Mouse (Mus musculus) small intestine, adult 2 months (tissue): ENCODE measurements around the gene Prkacb. TPM values are rescaled to one million over a fixed set of nuclear protein-coding genes. Genes with fewer than 3 reads are reported as not detected.

Source experiments
- H3K27ac ChIP-seq: fragments of 200-500 bp; 2 replicates; pipeline ENCODE4 v1.5.1; 2012; ENCODE audit warnings: low read depth, low read length, control low read depth, inconsistent platforms; ENCODE audit not compliant: insufficient read depth
- H3K27me3 ChIP-seq: fragments of 200-500 bp; 2 replicates; pipeline ENCODE4 v1.6.1; 2012; ENCODE audit warnings: mild to moderate bottlenecking, moderate library complexity, low read length, inconsistent platforms; ENCODE audit not compliant: control insufficient read depth, insufficient read depth
- H3K36me3 ChIP-seq: fragments of 200-500 bp; 2 replicates; pipeline ENCODE4 v1.6.1; 2012; ENCODE audit warnings: mild to moderate bottlenecking, low read length, control low read depth, inconsistent platforms; ENCODE audit not compliant: control insufficient read depth, insufficient read depth
- H3K4me1 ChIP-seq: fragments of 200-500 bp; 2 replicates; pipeline ENCODE4 v1.6.1; 2012; ENCODE audit warnings: low read length, inconsistent platforms, mixed read lengths; ENCODE audit not compliant: control insufficient read depth, insufficient read depth, insufficient read length
- H3K4me3 ChIP-seq: fragments of 200-500 bp; 2 replicates; pipeline ENCODE4 v1.5.1; 2012; ENCODE audit warnings: low read depth, mild to moderate bottlenecking, control low read depth, inconsistent platforms, low read length, moderate library complexity
- CTCF ChIP-seq: fragments of 200-500 bp; IDR thresholded peaks from 2 replicates; pipeline ENCODE4 v1.5.1; 2012; ENCODE audit warnings: low read depth, mild to moderate bottlenecking, control low read depth, inconsistent platforms, low read length, moderate library complexity, mixed read lengths; ENCODE audit not compliant: insufficient replicate concordance, insufficient read length; ENCODE audit errors: extremely low read depth
- POLR2A ChIP-seq: fragments of 200-500 bp; IDR thresholded peaks from 2 replicates; pipeline ENCODE4 v1.6.1; 2012; ENCODE audit warnings: low read depth, mild to moderate bottlenecking, control low read depth, inconsistent platforms, low read length, moderate library complexity
- WGBS: fragments of 180-500 bp; shearing (Covaris S2); methylation state at CpG from one replicate; pipeline ENCODE4 v1.1.7; 2018; 5-methylcytosine and 5-hydroxymethylcytosine counted together
- polyA plus RNA-seq: library from polyadenylated mRNA; depleted of rRNA; stranded (reverse); fragments of >200 nt; gene quantifications from 2 replicates; pipeline ENCODE4 v1.2.3, GENCODE M21; 2012

Gene Prkacb
- polyA plus RNA-seq, 1 experiment = 7.1 TPM

- WGBS = 81% methylated on average over 8 of the region's 8 CpGs
- Histone ChIP-seq H3K4me1 (peaks cover 3% of the 10 kb centered on the region; the same call in 1 of the 2 replicates), H3K36me3 (no peaks in the 10 kb centered on the region), H3K27ac (no peak overlapping the region), H3K4me3 (no peak overlapping the region), H3K27me3 (no peaks in the 10 kb centered on the region)
- TF ChIP-seq CTCF (no peak), POLR2A (no peak)
These were observed 35.3 kb upstream of the Prkacb start for GRCm38 (mm10) chr3:146848112-146848511.

- WGBS = 86% methylated on average over 5 of the region's 5 CpGs
- Histone ChIP-seq H3K4me3 (no peak overlapping the region), H3K36me3 (no peaks in the 10 kb centered on the region), H3K27ac (no peak overlapping the region), H3K27me3 (no peaks in the 10 kb centered on the region), H3K4me1 (no peaks in the 10 kb centered on the region)
- TF ChIP-seq POLR2A (no peak), CTCF (no peak)
These were observed 33.4 kb upstream of the Prkacb start for GRCm38 (mm10) chr3:146846237-146846636.

- H3K36me3 ChIP-seq = no peaks in the 10 kb centered on the region
- H3K27ac ChIP-seq = no peak overlapping the region
- no peaks in the 10 kb centered on the region for H3K27me3 ChIP-seq
- no peaks in the 10 kb centered on the region for H3K4me1 ChIP-seq
- TF ChIP-seq CTCF (no peak), POLR2A (no peak)
- WGBS = 77% methylated on average over 6 of the region's 6 CpGs
- no peak overlapping the region for H3K4me3 ChIP-seq
These were observed 30.7 kb upstream of the Prkacb start for GRCm38 (mm10) chr3:146843470-146843869.

DNA sequence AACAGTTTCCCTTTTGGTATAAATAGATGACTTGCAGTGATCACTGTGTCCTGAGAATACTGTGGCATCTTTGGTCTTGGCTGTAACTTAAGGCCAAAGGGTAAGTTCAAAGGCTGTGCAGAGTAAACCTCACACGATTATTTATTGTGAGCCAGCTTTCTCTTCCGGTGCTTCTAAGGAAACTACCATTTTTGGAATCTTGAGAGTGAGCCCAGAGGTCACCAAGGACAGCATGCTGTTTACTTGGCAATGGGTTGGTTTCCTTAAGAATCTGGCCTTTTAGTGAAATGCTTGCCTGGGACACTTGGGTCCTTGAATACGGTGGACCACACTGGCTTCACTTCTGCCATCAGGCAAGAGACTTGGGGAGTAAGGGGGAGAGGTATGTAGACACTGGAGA, 30.0 kb upstream of the Prkacb start:
- Histone ChIP-seq H3K27me3 (no peaks in the 10 kb centered on the region), H3K4me1 (no peaks in the 10 kb centered on the region), H3K4me3 (no peak overlapping the region), H3K36me3 (no peaks in the 10 kb centered on the region), H3K27ac (no peak overlapping the region)
- TF ChIP-seq CTCF (no peak), POLR2A (no peak)
- WGBS = 34% methylated on average over 3 of the region's 3 CpGs

GRCm38 (mm10) chr3:146820718-146821117, 7.9 kb upstream of the Prkacb start:
- no peaks in the 10 kb centered on the region for H3K4me1 ChIP-seq
- H3K4me3 ChIP-seq = no peak overlapping the region
- H3K27ac ChIP-seq = no peak overlapping the region
- 90% methylated on average over 4 of the region's 4 CpGs for WGBS
- no peaks in the 10 kb centered on the region; the same call in 1 of the 2 replicates for H3K27me3 ChIP-seq
- TF ChIP-seq CTCF (no peak), POLR2A (no peak)
- no peaks in the 10 kb centered on the region for H3K36me3 ChIP-seq

DNA sequence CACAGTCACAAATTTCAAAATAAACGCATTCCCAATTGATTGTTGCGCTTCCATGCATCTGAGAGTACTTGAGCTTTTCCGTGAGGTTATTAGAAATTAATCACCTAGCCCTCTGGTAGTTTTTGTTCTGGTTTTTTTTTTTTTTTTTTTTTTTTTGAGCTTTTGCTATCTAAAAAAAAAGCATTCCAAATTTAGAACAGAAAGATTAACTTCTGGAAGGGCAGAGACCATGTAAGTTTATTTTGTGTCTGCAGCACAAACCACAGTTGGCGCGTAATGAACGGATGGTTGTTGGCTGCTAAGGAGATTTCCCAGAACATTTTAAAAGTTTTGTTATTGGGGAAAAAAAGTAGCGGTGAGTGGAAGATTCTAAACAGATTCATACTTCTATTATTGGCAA, 834 bp upstream of the Prkacb start:
- H3K4me3 ChIP-seq = no peak overlapping the region
- H3K27me3 ChIP-seq = 0 out of 2 replicates have a peak, but pooled peaks cover 3% of the 10 kb centered on the region
- 0 out of 2 replicates have a peak, but pooled peaks cover 2% of the 10 kb centered on the region for H3K4me1 ChIP-seq
- H3K27ac ChIP-seq = no peak overlapping the region
- H3K36me3 ChIP-seq = no peaks in the 10 kb centered on the region
- TF ChIP-seq CTCF (no peak), POLR2A (no peak)
- 56% methylated on average over 7 of the region's 7 CpGs for WGBS

DNA sequence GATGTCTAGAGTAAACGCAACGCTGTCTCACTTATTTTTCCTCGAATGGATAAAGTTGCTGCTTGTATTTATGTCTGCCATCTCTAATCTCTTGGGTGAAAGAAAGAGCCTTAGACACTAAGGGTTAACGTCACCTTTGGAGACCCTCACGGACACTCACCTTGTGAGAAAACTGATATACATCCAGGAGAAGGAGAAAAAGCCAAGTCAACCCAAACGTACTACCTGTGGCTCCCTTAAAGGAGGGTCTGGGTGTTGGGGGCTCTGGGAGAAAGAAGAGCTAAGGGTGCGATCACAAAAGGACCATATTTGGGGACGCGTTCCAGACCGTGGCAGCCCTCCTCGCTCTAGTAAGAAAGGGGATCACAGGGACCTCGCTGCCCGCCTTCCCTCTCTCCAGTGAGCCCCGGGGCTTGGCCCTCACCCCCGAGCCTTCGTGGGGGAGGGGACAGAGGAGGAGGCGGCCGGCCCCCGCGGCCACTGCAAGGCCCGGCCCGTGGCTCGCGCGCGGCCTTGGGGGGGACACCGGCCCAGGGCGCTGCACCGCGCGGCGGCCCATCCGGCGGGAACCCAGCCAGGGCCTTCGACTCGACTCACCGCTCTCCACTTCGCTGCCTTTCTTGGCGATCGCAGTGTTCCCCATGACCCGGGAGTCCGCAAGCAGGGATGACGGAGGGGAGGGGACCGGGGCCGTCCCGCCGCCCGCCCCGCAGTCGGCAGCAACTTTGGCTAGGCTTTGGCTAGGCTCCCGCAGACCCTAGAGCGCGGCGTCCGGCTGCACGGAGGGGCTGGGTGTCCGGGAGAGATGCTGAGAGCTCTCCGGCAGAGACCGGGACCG, 530 bp downstream of the Prkacb start:
- WGBS = under 1% methylated on average over 59 of the region's 60 CpGs
- Histone ChIP-seq H3K4me3 (peak overlapping the region; percentile 72), H3K27me3 (0 out of 2 replicates have a peak, but pooled peaks cover 3% of the 10 kb centered on the region), H3K36me3 (no peaks in the 10 kb centered on the region), H3K4me1 (0 out of 2 replicates have a peak, but pooled peaks cover 2% of the 10 kb centered on the region), H3K27ac (peak overlapping the region; percentile 46)
- TF ChIP-seq CTCF = no peak
- TF ChIP-seq POLR2A = no peak
